Mouse (Mus musculus) C2C12 (cell line): ENCODE results near the gene Trp53i11. TPM values are rescaled to one million over a fixed set of nuclear protein-coding genes. Genes with fewer than 3 reads are reported as not detected.

Experiments used
- H3K27me3 ChIP-seq: one replicate; pipeline ENCODE4 v1.6.1; 2011; ENCODE audit not compliant: control insufficient read depth, insufficient read depth, insufficient read length
- H3K36me3 ChIP-seq: one replicate; pipeline ENCODE4 v1.6.1; 2011; ENCODE audit not compliant: control insufficient read depth, insufficient read depth
- H3K4me3 ChIP-seq: one replicate; pipeline ENCODE4 v1.5.1; 2011; ENCODE audit warnings: mild to moderate bottlenecking, control low read depth; ENCODE audit not compliant: poor library complexity, insufficient read depth, severe bottlenecking
- H3K79me2 ChIP-seq: one replicate; pipeline ENCODE4 v1.6.1; 2011; ENCODE audit not compliant: control insufficient read depth, insufficient read depth
- H3K79me3 ChIP-seq: one replicate; pipeline ENCODE4 v1.6.1; 2011; ENCODE audit warnings: low read depth, control low read depth
- H3ac ChIP-seq: one replicate; pipeline ENCODE3; 2011; ENCODE audit warnings: low read depth; ENCODE audit not compliant: control insufficient read depth, insufficient read length
- CEBPB ChIP-seq: IDR thresholded peaks from one replicate; pipeline ENCODE4 v1.6.1; 2011; ENCODE audit warnings: low read depth, mild to moderate bottlenecking, control low read depth, moderate library complexity
- CTCF ChIP-seq: IDR thresholded peaks from one replicate; pipeline ENCODE4 v1.5.1; 2011; ENCODE audit not compliant: control insufficient read depth, insufficient read depth, insufficient read length
- FOSL1 ChIP-seq: IDR thresholded peaks from one replicate; pipeline ENCODE4 v1.8.0; 2011; ENCODE audit warnings: mild to moderate bottlenecking, low read length; ENCODE audit not compliant: poor library complexity, insufficient read depth, severe bottlenecking
- MAX ChIP-seq: IDR thresholded peaks from one replicate; pipeline ENCODE4 v1.6.1; 2011; ENCODE audit warnings: mild to moderate bottlenecking, control low read depth
- MYOD1 ChIP-seq: IDR thresholded peaks from one replicate; pipeline ENCODE4 v1.6.1; 2011; ENCODE audit warnings: low read depth; ENCODE audit not compliant: control insufficient read depth, insufficient read length
- MYOG ChIP-seq: IDR thresholded peaks from one replicate; pipeline ENCODE4 v1.6.1; 2011; ENCODE audit not compliant: control insufficient read depth, insufficient read length; ENCODE audit errors: extremely low read depth
- USF1 ChIP-seq: IDR thresholded peaks from one replicate; pipeline ENCODE4 v1.6.1; 2011; ENCODE audit warnings: low read depth, mild to moderate bottlenecking, control low read depth, moderate library complexity
- polyA plus RNA-seq: library from polyadenylated mRNA; unstranded; fragments of >200 nt; fragmentation: generic; extraction: Trizol; gene quantifications from one replicate; pipeline ENCODE4 v1.2.1, GENCODE M21; 2012; ENCODE audit warnings: missing spikeins

Gene Trp53i11
- polyA plus RNA-seq, 1 experiment: 3.3 TPM

DNA sequence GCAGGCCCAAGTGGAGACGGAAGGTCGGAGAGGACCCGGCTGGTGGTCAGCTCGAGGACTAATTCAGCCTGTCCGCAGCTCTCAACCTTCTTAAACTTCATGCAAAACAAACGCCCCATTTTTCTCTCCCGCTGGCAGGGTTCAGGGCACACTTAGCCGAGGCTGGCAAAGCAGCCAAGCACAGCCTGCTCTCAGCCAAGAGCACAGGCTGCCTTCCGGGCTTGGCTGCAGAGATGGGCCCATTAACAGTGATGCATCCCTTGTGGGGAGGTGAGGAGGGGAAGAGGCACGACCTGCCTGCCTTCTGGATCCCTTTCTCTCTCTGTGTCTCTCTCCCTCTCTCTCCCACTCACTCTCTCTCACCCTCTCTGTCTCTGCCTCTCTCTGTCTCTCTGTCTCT, 28.4 kb downstream of the Trp53i11 start:
- Histone ChIP-seq H3K4me3 (no peak overlapping the region), H3K79me3 (no peaks in the 10 kb centered on the region), H3K36me3 (no peaks in the 10 kb centered on the region), H3ac (no peak overlapping the region), H3K79me2 (no peaks in the 10 kb centered on the region), H3K27me3 (peaks cover 11% of the 10 kb centered on the region)
- TF ChIP-seq MAX (no peak), FOSL1 (no peak), MYOG (no peak), CEBPB (no peak), MYOD1 (no peak), USF1 (no peak), CTCF (no peak)

DNA sequence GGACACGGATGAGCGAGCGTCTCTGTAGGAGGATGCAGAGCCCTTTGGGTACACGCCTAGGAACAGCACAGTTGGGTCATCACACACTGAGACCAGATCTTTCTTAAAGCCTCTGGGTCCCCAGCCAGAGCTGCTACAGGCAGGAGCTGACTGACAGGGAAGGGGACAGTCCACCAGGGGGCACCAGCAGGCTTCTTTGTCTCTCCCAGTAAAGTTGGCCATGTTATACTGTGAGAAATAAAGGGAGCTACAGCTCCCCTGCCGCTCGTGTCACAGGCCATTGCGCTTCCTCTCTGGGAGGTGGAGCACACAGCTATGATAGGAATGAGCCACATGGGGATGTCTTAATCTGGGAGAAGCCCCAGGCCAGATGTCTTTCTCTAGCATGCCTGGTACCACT, 29.7 kb downstream of the Trp53i11 start:
- H3K27me3 ChIP-seq: peaks cover 19% of the 10 kb centered on the region
- no peak overlapping the region for H3ac ChIP-seq
- no peak overlapping the region for H3K4me3 ChIP-seq
- TF ChIP-seq MYOG: no peak
- TF ChIP-seq MYOD1: no peak
- TF ChIP-seq CTCF: peak; percentile 63
- no peak for TF ChIP-seq MAX
- no peak for TF ChIP-seq CEBPB
- no peaks in the 10 kb centered on the region for H3K36me3 ChIP-seq
- H3K79me2 ChIP-seq: no peaks in the 10 kb centered on the region
- H3K79me3 ChIP-seq: no peaks in the 10 kb centered on the region

DNA sequence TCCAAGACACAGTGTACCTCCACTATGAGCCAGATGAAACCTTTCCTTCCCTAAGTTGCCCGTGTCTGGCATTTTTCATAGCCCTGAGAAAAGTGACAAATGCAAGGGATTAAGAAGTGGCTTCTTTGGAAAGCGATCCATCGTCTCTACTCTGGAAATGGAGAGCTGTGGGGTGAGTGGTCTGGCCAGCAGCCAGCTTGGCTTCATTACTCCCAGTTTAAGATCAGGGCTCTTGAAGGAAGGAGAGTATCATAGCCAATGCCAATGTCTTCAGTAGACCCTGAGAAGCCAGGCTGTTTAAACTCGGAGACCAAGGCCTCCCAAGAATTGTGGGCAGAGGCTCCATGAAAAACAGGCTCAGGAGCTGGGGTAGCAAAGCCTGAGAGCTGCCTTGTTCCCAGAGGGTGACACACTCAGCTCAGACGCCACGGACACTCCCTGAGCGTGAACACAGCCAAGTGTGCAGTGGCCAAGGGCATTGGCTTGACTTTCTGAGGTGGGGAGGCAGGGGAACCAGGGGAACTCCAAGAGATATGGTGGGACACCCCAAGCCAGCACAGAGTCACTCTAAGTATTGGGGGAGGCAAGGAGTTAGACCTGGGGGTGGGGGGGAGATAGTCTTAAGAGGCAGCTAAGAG, 31.1 kb downstream of the Trp53i11 start:
- Histone ChIP-seq H3K4me3 (no peak overlapping the region), H3K79me3 (no peaks in the 10 kb centered on the region), H3ac (no peak overlapping the region), H3K27me3 (peaks cover 33% of the 10 kb centered on the region), H3K79me2 (no peaks in the 10 kb centered on the region), H3K36me3 (no peaks in the 10 kb centered on the region)
- no peak for TF ChIP-seq USF1
- no peak for TF ChIP-seq MAX
- TF ChIP-seq CEBPB: no peak

DNA sequence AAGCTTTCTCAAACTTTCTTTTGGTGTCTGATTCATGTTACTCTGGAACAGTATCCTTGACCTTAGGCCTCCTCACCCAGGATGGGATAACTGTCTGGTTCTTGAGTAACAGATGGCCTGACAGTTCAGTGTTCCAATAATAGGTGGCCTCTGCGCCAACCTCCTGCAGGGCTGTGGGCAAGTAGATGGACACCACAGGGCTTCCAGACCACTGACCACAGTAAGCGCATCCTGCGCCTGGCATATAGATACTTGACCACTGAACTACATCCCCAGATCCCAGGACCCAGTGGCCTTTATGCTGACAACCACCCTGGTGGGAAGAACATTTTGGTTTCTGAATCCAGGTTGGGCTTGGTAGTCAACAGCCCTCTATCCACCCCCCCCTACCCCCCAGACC, 32.2 kb downstream of the Trp53i11 start:
- H3K27me3 ChIP-seq: peaks cover 44% of the 10 kb centered on the region
- TF ChIP-seq FOSL1: no peak
- no peak for TF ChIP-seq MYOG
- no peak for TF ChIP-seq CTCF
- no peak for TF ChIP-seq MAX
- no peak for TF ChIP-seq MYOD1
- no peak for TF ChIP-seq CEBPB
- TF ChIP-seq USF1: no peak

DNA sequence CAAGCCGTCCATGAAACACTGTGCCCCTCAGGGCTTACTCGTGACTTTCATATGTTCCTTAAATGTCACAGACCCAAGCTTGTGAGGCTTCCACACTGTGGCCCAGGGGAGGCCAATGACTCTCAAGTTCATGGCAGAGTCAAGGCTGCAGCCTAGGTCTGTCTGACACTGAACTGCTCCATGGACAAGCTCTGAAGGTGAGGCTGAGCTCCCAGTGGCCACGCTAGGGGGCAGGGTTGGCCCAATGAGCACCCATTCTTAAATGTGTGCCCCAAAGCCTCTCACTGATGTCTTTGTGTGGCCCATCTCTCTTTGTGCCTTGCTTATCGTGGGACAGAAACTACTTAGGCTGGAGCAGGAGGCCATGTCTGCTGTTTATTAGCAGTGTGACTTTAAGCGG, 33.1 kb downstream of the Trp53i11 start:
- no peak overlapping the region for H3ac ChIP-seq
- no peaks in the 10 kb centered on the region for H3K79me3 ChIP-seq
- TF ChIP-seq USF1 (no peak), CTCF (peak; percentile 20)
- no peak overlapping the region for H3K4me3 ChIP-seq
- no peaks in the 10 kb centered on the region for H3K79me2 ChIP-seq
- H3K36me3 ChIP-seq: no peaks in the 10 kb centered on the region
- H3K27me3 ChIP-seq: peaks cover 51% of the 10 kb centered on the region

More for the DNA sequence above, 32.2 kb downstream of the Trp53i11 start:
- H3K79me3 ChIP-seq: no peaks in the 10 kb centered on the region
- no peaks in the 10 kb centered on the region for H3K79me2 ChIP-seq
- H3K4me3 ChIP-seq: no peak overlapping the region
- H3ac ChIP-seq: no peak overlapping the region
- H3K36me3 ChIP-seq: no peaks in the 10 kb centered on the region

DNA sequence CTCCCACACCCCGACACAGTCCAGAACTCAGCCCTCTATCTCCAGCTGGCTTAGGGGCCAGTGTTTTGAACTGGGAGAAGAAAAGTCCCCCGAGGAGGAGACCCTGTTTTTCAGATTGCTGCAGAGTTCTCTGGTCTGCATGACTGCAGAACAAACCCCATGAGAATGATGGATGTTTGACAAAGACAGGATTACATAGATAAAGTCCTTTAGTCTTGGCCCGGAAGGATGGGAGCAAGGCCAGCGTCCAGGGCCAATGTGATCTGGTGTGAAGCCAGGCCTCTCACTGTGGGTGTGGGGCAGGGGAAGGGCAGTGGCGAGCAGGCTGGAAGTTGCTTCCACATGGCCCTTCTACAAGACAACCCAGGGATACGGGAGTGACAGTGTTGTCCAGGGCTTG, 36.1 kb downstream of the Trp53i11 start:
- Histone ChIP-seq H3K79me3 (no peaks in the 10 kb centered on the region), H3K79me2 (no peaks in the 10 kb centered on the region), H3ac (no peak overlapping the region), H3K36me3 (no peaks in the 10 kb centered on the region), H3K27me3 (peaks cover 66% of the 10 kb centered on the region), H3K4me3 (no peak overlapping the region)
- TF ChIP-seq CEBPB: no peak
- TF ChIP-seq USF1: no peak
- TF ChIP-seq CTCF: no peak
- TF ChIP-seq FOSL1: no peak
- no peak for TF ChIP-seq MYOG
- no peak for TF ChIP-seq MAX
- no peak for TF ChIP-seq MYOD1
